ENCODE assay signal across 7 mouse cellular contexts in the genomic region with DNA sequence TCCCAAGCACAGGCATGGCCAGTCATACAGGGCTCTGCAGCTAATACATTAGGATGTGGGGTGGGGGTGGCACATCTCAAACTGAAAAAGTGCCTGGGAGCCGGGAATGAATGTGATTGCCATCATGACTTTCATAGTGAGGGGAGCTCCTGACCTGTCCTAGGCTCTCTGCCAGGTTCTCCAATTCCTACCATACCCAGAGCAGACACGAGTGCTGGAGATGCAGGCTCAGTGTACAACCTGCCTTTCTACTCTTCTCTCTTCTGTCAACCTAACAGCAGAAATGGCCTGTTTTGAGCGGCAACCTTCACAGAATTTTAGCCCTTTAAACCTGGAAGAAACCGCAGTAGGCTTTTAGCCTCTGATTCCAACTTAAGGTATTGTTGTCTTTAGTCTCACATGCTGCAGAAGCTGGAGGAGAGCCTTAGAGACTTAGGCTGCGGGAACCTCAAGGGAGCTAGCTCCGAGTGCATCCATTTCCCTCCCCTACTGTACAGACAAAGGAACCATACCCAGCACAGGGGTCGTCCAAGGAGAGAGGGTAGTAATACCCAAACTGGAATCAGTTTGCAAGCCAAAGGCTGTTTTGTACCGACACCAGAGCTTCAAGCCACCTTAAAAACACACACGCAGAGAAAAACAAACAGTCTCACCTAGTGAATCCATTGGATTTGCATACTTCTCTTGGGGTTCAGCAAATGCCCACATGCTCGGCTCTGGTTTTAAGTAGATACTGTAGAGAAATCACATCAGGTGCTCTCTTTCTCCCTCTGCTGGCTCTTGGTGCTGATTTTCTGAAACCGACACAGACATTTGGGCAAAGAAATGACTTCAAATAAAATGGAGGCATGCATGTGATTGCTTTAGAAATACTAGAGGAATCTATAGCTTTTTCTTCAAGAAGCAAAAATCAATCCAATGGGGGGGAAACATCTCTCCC.
DNase-seq lines count a peak whose midpoint lies in the region; ATAC-seq lines count a peak whose summit lies in the region.

No protein-coding gene starts in this region.

- no peak overlapping the region for H3K27ac ChIP-seq in neural tube, embryonic 11.5 days (ENCODE audit: low read depth, low read length)
- peak overlapping the region; percentile 78 for H3K27ac ChIP-seq in hindbrain, embryonic 16.5 days (ENCODE audit: low read depth, low read length)
- H3K27ac ChIP-seq in midbrain, embryonic 15.5 days: peak overlapping the region; percentile 89

- no peaks in the 10 kb centered on the region for H3K36me3 ChIP-seq in neural tube, embryonic 11.5 days (ENCODE audit: control insufficient read depth, insufficient read depth, low read length)
- H3K36me3 ChIP-seq in hindbrain, embryonic 16.5 days (ENCODE audit: control insufficient read depth, insufficient read depth, low read length): no peaks in the 10 kb centered on the region
- H3K36me3 ChIP-seq in midbrain, embryonic 15.5 days (replicated peaks): no peaks in the 10 kb centered on the region

- no peak for ATAC-seq in neural tube, embryonic 11.5 days (ENCODE audit: insufficient read depth, low FRiP score, low TSS enrichment)
- peak; percentile 87 for ATAC-seq in hindbrain, embryonic 16.5 days
- ATAC-seq in midbrain, embryonic 15.5 days (replicated peaks): peak; percentile 86

- no peaks in the 10 kb centered on the region for H3K9me3 ChIP-seq in neural tube, embryonic 11.5 days (ENCODE audit: control insufficient read depth, low read length)
- no peaks in the 10 kb centered on the region for H3K9me3 ChIP-seq in hindbrain, embryonic 16.5 days (ENCODE audit: control insufficient read depth, low read length)
- no peaks in the 10 kb centered on the region for H3K9me3 ChIP-seq in midbrain, embryonic 15.5 days

- no peak overlapping the region for H3K4me2 ChIP-seq in neural tube, embryonic 11.5 days (ENCODE audit: low read depth)
- peak overlapping the region; percentile 47 for H3K4me2 ChIP-seq in hindbrain, embryonic 16.5 days (ENCODE audit: low read length)
- H3K4me2 ChIP-seq in midbrain, embryonic 15.5 days: peak overlapping the region; percentile 47

- intact Hi-C loops in gastrocnemius, postnatal 14 days (cut with DNase I; ENCODE audit: low total_unique reads): no loop called here

- DNase-seq in neural tube, embryonic 11.5 days (ENCODE audit: low spot score): peak; percentile 53
- DNase-seq in neural tube, embryonic 10.5 days (ENCODE audit: extremely low spot score, low spot score): no peak
- DNase-seq in cerebellum, postnatal 10 days: peak; percentile 81
- no peak for DNase-seq in thymus, postnatal 25 days
- DNase-seq in gastrocnemius, postnatal 14 days: no peak

- no peaks in the 10 kb centered on the region for H3K4me1 ChIP-seq in neural tube, embryonic 11.5 days (ENCODE audit: control insufficient read depth, insufficient read depth, low read length)
- H3K4me1 ChIP-seq in hindbrain, embryonic 16.5 days (ENCODE audit: control insufficient read depth, insufficient read depth, low read depth, low read length): peaks cover 12% of the 10 kb centered on the region
- peaks cover 26% of the 10 kb centered on the region for H3K4me1 ChIP-seq in midbrain, embryonic 15.5 days

- 45% methylated on average over 11 of the region's 11 CpGs for WGBS in neural tube, embryonic 11.5 days
- 24% methylated on average over 11 of the region's 11 CpGs for WGBS in hindbrain, embryonic 16.5 days
- WGBS in midbrain, embryonic 15.5 days: 25% methylated on average over 11 of the region's 11 CpGs

- no peaks in the 10 kb centered on the region for H3K27me3 ChIP-seq in neural tube, embryonic 11.5 days (ENCODE audit: control insufficient read depth, insufficient read depth, low read length)
- H3K27me3 ChIP-seq in hindbrain, embryonic 16.5 days (replicated peaks; ENCODE audit: control insufficient read depth, insufficient read depth, low read length): no peaks in the 10 kb centered on the region
- no peaks in the 10 kb centered on the region for H3K27me3 ChIP-seq in midbrain, embryonic 15.5 days (replicated peaks)

- H3K4me3 ChIP-seq in neural tube, embryonic 11.5 days (ENCODE audit: low read depth, low read length): no peak overlapping the region
- 0 out of 2 replicates have a peak overlapping the region, but pooled peaks have one; percentile 11 for H3K4me3 ChIP-seq in hindbrain, embryonic 16.5 days (ENCODE audit: low read length)
- H3K4me3 ChIP-seq in midbrain, embryonic 15.5 days: peak overlapping the region; percentile 15; the same call in 1 of the 2 replicates

- no peak overlapping the region; the same call in 1 of the 2 replicates for H3K9ac ChIP-seq in neural tube, embryonic 11.5 days (ENCODE audit: low read length)
- H3K9ac ChIP-seq in hindbrain, embryonic 16.5 days (ENCODE audit: low read depth, low read length): peak overlapping the region; percentile 47
- peak overlapping the region; percentile 40; the same call in 1 of the 2 replicates for H3K9ac ChIP-seq in midbrain, embryonic 15.5 days

Comparison
In these comparisons a context has a peak if more than half of its experiments do, and no peak if none do; other contexts are left out.
1. DNase-seq: peak in neural tube, embryonic 11.5 days (single experiment) and cerebellum, postnatal 10 days (2 of 2); none in neural tube, embryonic 10.5 days (single experiment), thymus, postnatal 25 days (single experiment) and gastrocnemius, postnatal 14 days (single experiment).